Mouse (Mus musculus) cortical plate, adult 2 months (tissue): ENCODE results near the gene Pelp1.

Experiments
- CTCF ChIP-seq: fragments of 200-500 bp; IDR thresholded peaks from 2 replicates; pipeline ENCODE4 v1.5.1; 2011; ENCODE audit warnings: mild to moderate bottlenecking, control low read depth, low read length; ENCODE audit not compliant: insufficient read depth; ENCODE audit errors: extremely low read depth
- POLR2A ChIP-seq: fragments of 200-500 bp; IDR thresholded peaks from 2 replicates; pipeline ENCODE4 v1.6.1; 2011; ENCODE audit warnings: mild to moderate bottlenecking, low read length, control low read depth; ENCODE audit not compliant: insufficient read depth; ENCODE audit errors: extremely low read depth

DNA sequence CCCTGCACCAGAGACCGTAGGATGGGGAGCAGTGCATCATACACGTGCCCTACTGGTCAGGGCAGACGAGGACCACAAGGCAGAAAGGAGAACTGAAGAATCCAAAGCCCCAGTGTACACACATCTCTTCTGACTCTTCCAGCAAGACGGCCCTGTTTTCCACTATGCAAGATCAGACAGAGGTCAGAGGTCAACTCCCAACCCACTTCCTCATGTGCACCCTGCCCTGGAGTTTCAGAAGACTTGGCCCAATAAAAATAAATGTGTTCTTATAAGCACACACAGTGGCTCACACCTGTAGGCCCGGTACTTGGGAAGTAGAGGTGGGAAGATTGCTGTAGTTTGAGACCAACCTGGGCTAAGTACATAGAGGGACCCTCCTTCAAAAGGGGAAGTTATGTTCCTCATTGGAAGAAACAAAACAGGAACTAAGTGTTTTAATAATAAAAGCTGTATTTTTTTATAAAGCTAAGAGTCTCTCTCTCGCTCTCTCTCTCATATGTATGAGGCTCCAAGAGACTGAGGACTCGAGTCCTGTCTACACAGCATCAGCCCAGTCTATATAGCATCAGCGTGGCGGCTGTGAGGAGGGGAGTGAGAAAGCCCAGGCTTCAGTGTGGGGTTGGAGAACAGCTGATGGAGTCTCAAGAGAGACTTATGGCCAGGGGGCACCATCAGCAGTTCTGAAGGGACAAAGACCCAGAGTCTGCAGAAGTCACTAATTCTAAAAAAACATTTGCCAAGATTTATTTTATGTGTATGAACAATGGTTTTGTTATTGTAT, 43.6 kb upstream of the Pelp1 start:
- TF ChIP-seq CTCF, result no peak
- no peak for TF ChIP-seq POLR2A
